Mouse (Mus musculus): Measurements from ENCODE around the gene Lamb2. TPM values are rescaled to one million over a fixed set of nuclear protein-coding genes. Genes with fewer than 3 reads are reported as not detected.
A peak's percentile ranks its signal among the peaks of the same experiment; 100 is the strongest.

Gene Lamb2
- total RNA-seq, 2 experiments from 2014 or later, result 117 to 126 TPM

DNA sequence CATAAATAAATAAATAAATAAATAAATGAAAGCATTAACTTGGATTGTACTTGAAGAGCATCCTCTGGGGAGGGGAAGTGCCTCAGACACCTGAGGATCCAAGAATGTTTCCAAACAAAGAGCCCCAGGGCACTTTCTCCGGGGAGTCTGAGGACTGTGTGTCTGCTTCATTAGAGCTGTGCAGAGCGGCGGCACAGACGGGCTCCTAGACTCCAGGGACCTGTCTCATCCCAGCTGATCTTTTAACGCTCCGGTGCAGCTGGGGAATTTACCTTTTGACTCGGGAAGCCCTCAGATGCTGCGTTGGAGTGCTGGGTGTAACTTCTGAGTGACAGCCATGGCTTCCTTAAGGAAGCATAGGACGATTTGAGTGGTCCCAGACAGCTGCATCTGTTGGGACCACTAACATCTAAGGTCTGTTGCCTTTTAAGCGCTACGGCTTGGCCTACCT, 18.3 kb upstream of the Lamb2 start, which contains the start of gene Klhdc8b:
TSS of gene Klhdc8b (minus strand) at position 401 of the 451 bp plus-strand sequence.
- DNase-seq (ENCODE audit: low spot score), result no peak

DNA sequence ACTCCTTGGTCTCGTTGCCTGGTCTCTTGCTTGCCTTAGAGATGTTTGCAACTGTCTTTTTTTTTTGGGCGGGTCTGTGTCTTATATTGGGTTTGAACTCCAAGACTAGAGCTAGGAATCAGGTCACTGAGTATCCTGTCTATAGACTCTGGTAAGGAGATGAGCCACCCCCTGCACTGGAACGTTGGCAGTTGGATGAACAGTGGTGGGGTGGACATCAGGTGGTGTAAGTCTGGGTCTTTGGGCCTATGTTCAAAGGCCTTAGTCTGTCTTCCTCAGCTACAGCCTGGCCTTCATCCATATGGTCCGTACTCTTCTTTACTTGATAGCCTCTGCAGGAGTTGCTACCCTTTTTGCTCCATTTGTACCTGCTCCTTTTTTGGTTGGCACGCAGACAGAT, 17.9 kb upstream of the Lamb2 start:
- DNase-seq (ENCODE audit: low spot score), result no peak

- no peak for DNase-seq (ENCODE audit: low spot score)
These were observed 17.3 kb upstream of the Lamb2 start for GRCm38 (mm10) chr9:108462192-108462591.

DNA sequence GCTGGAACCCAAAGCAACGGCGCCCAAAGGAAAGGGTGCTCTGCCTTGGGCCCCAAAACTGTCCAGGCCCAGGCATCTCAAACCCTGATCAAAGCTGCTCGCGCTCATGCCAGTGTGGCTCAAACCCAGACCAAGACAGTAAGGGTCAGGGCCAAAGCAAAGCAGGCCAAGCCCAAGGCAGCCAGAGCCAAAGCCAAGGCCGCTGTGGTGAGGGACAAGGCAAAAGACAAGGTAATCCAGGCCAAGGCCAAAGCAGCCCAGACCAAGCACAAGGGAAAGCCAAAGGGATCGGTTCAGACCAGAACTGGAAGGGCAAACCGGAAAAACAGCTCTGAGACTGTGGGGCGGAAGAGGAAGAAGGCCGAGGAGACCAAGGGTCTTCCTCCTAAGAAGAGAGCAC, 15.8 kb upstream of the Lamb2 start:
- no peak for DNase-seq (ENCODE audit: low spot score)

DNA sequence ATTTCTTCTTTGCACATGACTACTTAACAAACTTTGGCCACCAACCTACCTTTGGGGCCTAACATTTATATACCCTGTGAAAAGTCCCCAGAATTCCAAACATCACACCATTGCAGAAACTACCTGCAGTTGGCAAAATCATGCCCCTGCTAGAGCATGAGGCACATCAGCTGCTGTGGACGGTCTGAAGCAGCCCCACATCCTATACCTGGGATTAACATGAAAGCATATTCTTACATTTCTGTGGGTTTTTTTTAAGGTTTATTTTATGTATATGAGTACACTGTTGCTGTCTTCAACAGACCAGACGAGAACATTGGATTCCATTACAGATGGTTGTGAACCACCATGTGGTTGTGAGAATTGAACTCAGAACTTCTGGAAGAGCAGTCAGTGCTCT, 13.3 kb upstream of the Lamb2 start:
- DNase-seq (ENCODE audit: low spot score), result no peak

DNA sequence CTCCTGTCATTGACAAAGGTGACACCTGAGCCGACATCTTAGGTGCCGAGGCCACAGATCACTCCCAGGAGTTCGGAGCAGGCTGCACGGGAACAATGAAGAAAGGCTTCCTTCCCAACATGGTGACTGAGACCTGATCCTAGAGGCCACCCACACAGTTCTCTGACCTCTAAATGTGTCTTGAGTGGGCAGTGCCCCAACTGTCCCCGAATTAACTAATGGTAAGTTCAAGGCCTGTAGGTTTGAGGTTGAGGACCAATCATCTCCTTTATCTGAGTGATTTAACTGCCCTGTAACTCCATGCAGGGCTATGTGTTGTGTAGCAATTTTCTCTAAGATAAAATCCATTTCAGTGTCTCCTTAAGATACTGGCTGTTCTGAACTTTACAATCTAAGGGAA, 10.1 kb upstream of the Lamb2 start:
- DNase-seq (ENCODE audit: low spot score), result no peak

GRCm38 (mm10) chr9:108469845-108470244, 9.7 kb upstream of the Lamb2 start:
- no peak for DNase-seq (ENCODE audit: low spot score)

DNA sequence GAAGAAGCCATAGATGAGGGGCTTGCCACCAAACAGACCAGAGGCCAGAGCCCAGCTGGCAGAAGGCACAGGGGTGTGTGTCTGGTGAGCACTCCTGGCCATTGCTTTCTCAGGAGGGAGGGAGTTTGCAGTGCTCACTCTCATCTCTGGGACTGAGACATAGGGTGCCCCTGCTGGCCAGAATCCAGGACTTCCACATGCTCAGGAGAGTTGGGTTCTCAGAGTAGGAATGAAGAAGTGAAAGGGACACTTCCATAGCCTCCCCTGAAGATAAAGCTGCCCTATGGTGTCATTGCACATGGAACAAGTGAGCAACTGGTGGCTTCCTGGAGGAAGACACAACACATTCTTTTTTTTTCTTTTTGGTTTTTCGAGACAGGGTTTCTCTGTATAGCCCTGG, 5.0 kb upstream of the Lamb2 start:
- DNase-seq (ENCODE audit: low spot score), result no peak

GRCm38 (mm10) chr9:108478638-108479156, 839 bp upstream of the Lamb2 start:
- DNase-seq (ENCODE audit: low spot score), result peak; percentile 90

DNA sequence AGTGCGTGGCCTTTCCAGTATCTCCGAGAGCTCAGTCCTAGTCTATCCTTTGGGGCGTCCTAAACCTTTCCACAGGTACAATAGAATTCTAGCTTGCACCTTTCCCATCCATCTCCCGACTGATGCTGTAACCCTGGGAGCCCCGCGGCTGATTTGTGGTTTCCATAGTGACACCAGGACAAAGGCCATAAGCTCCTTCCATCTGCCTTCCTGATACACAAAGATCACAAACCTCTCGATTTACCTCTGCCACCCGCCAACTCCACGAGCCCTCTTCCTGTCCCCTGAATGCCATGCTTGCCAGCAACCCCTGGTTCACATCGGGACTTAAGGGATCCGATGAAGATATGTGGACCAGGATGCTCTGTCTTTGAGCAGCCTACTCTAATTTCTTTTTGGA, 295 bp upstream of the Lamb2 start:
- no peak for DNase-seq (ENCODE audit: low spot score)

DNA sequence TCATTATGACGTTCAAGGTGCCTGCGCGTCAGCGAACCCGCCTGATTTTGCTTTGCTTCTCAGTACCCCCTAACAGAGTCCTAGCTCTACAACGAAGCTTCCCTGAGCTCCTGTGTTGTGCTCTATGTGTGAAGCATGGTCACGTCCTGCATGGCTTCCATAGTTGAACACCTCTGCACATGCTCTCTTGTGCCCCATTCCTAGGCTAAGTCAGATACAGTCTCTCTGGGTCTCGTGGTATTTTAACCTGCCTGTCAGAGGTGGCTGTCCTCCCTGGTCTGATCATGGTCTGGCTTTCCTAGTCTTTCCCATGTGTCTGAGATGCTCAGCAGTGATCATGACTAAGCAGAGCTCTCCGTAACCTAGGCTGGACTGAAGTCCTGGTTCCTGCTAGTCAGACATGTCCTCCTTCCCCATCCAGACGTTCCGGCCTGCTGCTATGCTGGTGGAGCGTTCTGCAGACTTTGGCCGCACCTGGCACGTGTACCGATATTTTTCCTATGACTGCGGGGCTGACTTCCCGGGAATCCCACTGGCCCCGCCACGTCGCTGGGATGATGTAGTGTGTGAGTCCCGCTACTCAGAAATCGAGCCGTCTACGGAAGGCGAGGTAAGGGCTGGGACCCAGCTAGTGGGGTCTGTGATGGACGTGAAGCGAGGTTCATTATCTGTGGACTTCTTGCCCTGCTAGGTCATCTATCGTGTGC, 1.4 kb downstream of the Lamb2 start:
- no peak for DNase-seq (ENCODE audit: low spot score)

DNA sequence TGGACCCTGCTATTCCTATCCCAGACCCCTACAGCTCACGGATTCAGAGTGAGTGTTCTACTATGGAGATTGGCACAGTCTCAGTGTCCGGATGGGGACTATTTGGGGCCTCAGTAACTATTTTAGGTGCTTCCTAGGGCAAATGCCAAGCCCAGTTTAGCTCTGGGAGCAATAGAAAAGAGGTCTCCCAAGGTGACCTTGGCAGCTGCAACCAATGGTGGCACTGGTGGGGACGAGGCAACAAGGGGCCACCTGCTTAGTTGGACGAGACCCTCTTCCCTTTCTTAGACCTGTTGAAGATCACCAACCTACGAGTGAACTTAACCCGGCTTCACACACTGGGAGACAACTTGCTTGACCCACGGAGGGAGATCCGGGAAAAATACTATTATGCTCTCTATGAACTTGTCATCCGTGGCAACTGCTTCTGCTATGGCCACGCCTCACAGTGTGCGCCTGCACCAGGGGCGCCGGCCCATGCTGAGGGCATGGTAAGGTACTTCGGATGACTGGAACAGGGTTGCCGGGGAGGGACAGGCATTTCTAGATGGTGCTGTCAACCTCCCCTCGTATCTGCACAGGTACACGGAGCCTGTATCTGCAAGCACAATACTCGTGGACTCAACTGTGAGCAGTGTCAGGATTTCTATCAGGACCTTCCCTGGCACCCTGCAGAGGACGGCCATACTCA, 2.1 kb downstream of the Lamb2 start:
- peak; percentile 39 for DNase-seq (ENCODE audit: low spot score)

DNA sequence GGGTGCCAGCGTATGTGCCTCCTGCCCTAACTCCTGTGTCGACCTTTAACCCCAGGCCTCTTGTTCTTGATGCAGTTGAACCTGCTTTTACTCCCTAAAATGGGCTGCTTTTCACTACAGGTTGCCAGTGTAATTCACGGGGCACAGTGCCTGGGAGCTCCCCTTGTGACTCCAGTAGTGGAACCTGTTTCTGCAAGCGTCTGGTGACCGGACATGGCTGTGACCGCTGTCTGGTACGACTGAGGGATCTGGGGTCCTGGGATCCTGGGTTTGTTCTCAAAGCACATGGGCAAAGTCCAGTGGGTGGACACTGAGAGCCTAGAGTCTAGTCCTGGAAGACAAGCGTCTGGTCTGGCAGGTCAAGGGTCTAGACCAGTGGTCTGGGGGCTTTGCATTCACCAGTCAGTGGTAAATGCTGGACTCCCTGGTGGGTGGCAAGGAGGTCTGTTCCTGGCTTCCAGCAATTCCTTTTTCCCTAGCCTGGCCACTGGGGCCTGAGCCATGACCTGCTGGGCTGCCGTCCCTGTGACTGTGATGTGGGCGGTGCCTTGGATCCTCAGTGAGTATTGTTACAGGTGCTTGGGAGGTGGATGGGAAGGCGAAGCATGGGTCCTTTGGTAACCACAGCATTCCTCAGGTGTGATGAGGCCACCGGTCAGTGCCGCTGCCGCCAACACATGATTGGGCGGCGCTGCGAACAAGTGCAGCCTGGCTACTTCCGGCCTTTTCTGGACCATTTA, 3.7 kb downstream of the Lamb2 start:
- DNase-seq (ENCODE audit: low spot score), result no peak

DNA sequence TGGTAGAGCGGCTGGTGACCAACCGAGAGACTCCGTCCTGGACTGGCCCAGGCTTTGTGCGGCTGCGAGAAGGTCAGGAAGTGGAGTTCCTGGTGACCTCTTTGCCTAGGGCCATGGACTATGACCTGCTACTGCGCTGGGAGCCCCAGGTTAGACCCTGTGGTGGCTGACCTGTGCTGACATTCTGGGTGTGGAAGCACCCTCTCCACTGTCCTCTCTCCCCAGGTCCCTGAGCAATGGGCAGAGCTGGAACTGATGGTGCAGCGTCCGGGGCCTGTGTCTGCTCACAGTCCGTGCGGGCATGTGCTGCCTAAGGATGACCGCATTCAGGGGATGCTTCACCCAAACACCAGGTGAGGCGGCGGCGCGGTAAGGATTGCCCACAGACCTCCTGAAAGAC, 4.5 kb downstream of the Lamb2 start:
- DNase-seq (ENCODE audit: low spot score), result no peak

DNA sequence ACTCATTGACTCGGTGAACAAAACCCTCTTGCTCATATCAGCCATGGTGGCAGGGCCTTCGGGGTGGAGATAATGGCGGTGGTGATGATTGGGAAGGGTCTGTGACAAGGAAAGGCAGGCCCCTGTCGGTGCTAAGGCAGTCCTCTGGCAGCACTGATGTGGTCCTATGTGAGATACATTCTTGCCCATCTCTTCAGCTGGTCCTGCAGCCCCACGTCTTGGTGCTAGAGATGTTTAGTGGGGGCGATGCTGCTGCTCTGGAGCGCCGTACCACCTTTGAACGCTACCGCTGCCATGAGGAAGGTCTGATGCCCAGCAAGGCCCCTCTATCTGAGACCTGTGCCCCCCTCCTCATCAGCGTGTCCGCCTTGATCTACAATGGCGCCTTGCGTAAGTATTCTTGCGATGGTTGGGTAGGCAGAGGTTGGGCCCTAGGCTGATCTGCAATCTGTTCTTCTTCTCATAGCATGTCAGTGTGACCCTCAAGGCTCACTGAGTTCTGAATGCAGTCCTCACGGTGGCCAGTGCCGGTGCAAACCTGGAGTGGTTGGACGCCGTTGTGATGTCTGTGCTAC, 5.9 kb downstream of the Lamb2 start:
- DNase-seq (ENCODE audit: low spot score), result no peak

GRCm38 (mm10) chr9:108486973-108487530, 7.5 kb downstream of the Lamb2 start:
- DNase-seq (ENCODE audit: low spot score), result no peak

- no peak for DNase-seq (ENCODE audit: low spot score)
These were observed 8.9 kb downstream of the Lamb2 start for GRCm38 (mm10) chr9:108488403-108488802.

DNA sequence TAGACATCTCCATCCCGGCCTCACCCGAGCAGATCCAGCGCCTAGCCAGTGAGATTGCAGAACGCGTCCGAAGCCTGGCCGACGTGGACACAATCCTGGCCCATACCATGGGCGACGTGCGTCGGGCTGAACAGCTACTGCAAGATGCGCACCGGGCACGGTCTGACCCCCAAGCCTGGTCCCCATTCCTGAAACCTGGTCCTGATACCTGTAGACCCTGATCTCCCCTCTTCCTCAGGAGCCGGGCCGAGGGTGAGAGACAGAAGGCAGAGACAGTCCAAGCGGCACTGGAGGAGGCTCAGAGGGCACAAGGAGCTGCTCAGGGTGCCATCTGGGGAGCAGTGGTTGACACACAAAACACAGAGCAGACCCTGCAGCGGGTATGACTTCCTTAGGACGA, 9.7 kb downstream of the Lamb2 start:
- DNase-seq (ENCODE audit: low spot score), result no peak

DNA sequence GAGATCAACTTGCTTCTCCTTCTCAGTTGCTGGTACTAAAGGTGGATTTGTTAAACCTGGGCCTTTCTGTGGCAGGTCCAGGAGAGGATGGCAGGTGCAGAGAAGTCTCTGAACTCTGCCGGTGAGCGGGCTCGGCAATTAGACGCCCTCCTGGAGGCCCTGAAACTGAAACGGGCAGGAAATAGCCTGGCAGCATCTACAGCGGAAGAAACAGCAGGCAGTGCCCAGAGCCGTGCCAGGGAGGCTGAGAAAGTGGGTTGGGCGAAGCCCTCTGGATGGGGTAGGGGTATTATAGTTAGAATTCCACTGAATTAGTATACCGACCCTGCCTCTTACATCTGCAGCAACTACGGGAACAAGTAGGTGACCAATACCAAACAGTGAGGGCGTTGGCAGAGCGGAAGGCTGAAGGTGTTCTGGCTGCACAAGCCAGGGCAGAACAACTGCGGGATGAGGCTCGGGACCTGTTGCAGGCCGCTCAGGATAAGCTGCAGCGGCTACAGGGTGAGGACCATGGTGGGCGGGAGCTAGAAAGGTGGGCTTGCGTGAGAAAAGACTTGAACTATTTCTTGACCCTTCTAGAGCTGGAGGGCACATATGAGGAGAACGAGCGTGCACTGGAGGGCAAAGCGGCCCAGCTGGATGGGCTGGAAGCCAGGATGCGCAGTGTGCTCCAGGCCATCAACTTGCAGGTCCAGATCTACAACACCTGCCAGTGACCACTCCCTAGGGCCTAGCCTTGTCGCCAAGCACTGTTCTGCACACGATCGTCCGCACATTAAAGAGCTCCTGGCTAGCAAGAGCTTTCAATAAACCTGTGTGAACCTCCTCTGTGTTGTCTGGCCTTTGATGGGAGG, 10.4 kb downstream of the Lamb2 start:
- DNase-seq (ENCODE audit: low spot score), result no peak

- DNase-seq (ENCODE audit: low spot score), result peak; percentile 96
These were observed 11.2 kb downstream of the Lamb2 start, which contains the start of gene Usp19 for GRCm38 (mm10) chr9:108490559-108491285. Usp19 (plus strand) TSS chr9:108490602.

Data from gastrocnemius, adult 18-20 months (tissue).